Mouse (Mus musculus): Measurements from ENCODE around the gene Cnpy3.

The Cnpy3 gene

GRCm38 (mm10) chr17:46751794-46752556 is at the start of gene Cnpy3:
TSS of gene Cnpy3 (minus strand) at chr17:46752214.
- peak; percentile 99 for DNase-seq (ENCODE audit: low read depth, low spot score)

GRCm38 (mm10) chr17:46801761-46802160 is 49.7 kb upstream of the Cnpy3 start:
- DNase-seq (ENCODE audit: low read depth, low spot score) = peak; percentile 65

- peak; percentile 94 for DNase-seq (ENCODE audit: low read depth, low spot score)
Observed at GRCm38 (mm10) chr17:46799680-46800079, 47.7 kb upstream of the Cnpy3 start.

- peak; percentile 51 for DNase-seq (ENCODE audit: low read depth, low spot score)
Observed at GRCm38 (mm10) chr17:46797386-46797785, 45.4 kb upstream of the Cnpy3 start.

- DNase-seq (ENCODE audit: low read depth, low spot score) = no peak
Observed at GRCm38 (mm10) chr17:46796743-46797142, 44.7 kb upstream of the Cnpy3 start.

GRCm38 (mm10) chr17:46792963-46793362 is 40.9 kb upstream of the Cnpy3 start:
- peak; percentile 93 for DNase-seq (ENCODE audit: low read depth, low spot score)

- peak; percentile 69 for DNase-seq (ENCODE audit: low read depth, low spot score)
Observed at GRCm38 (mm10) chr17:46787974-46788373, 36.0 kb upstream of the Cnpy3 start.

- no peak for DNase-seq (ENCODE audit: low read depth, low spot score)
Observed at GRCm38 (mm10) chr17:46786952-46787351, 34.9 kb upstream of the Cnpy3 start.

- no peak for DNase-seq (ENCODE audit: low read depth, low spot score)
Observed at GRCm38 (mm10) chr17:46783222-46783565, 31.2 kb upstream of the Cnpy3 start.

GRCm38 (mm10) chr17:46782341-46783221 is 30.6 kb upstream of the Cnpy3 start, which contains the start of gene Rpl7l1:
TSS of gene Rpl7l1 (minus strand) at chr17:46782672.
- peak; percentile 97 for DNase-seq (ENCODE audit: low read depth, low spot score)

GRCm38 (mm10) chr17:46781876-46782275 is 29.9 kb upstream of the Cnpy3 start:
- no peak for DNase-seq (ENCODE audit: low read depth, low spot score)

- DNase-seq (ENCODE audit: low read depth, low spot score) = no peak
Observed at GRCm38 (mm10) chr17:46776087-46776486, 24.1 kb upstream of the Cnpy3 start.

GRCm38 (mm10) chr17:46775070-46775469 is 23.1 kb upstream of the Cnpy3 start:
- DNase-seq (ENCODE audit: low read depth, low spot score) = no peak

GRCm38 (mm10) chr17:46774131-46774472 is 22.1 kb upstream of the Cnpy3 start:
- no peak for DNase-seq (ENCODE audit: low read depth, low spot score)

- peak; percentile 61 for DNase-seq (ENCODE audit: low read depth, low spot score)
Observed at GRCm38 (mm10) chr17:46773278-46774130, 21.5 kb upstream of the Cnpy3 start.

GRCm38 (mm10) chr17:46772404-46773277 is 20.6 kb upstream of the Cnpy3 start, which contains the start of gene 2310039H08Rik:
TSS of gene 2310039H08Rik (plus strand) at chr17:46772635.
- peak; percentile 96 for DNase-seq (ENCODE audit: low read depth, low spot score)

GRCm38 (mm10) chr17:46772038-46772403 is 20.0 kb upstream of the Cnpy3 start:
- no peak for DNase-seq (ENCODE audit: low read depth, low spot score)

GRCm38 (mm10) chr17:46771616-46772015 is 19.6 kb upstream of the Cnpy3 start:
- peak; percentile 47 for DNase-seq (ENCODE audit: low read depth, low spot score)

GRCm38 (mm10) chr17:46771025-46771424 is 19.0 kb upstream of the Cnpy3 start:
- DNase-seq (ENCODE audit: low read depth, low spot score) = no peak

- DNase-seq (ENCODE audit: low read depth, low spot score) = no peak
Observed at GRCm38 (mm10) chr17:46770546-46770945, 18.5 kb upstream of the Cnpy3 start.

- DNase-seq (ENCODE audit: low read depth, low spot score) = no peak
Observed at GRCm38 (mm10) chr17:46767868-46768267, 15.9 kb upstream of the Cnpy3 start.

Data from R1 (cell line).